Mouse (Mus musculus): Measurements from ENCODE around the gene Ppp1r21. TPM values are rescaled to one million over a fixed set of nuclear protein-coding genes. Genes with fewer than 3 reads are reported as not detected.

Ppp1r21 gene
- total RNA-seq, 2 experiments from 2014 or later: 79.7 to 81.5 TPM

DNA sequence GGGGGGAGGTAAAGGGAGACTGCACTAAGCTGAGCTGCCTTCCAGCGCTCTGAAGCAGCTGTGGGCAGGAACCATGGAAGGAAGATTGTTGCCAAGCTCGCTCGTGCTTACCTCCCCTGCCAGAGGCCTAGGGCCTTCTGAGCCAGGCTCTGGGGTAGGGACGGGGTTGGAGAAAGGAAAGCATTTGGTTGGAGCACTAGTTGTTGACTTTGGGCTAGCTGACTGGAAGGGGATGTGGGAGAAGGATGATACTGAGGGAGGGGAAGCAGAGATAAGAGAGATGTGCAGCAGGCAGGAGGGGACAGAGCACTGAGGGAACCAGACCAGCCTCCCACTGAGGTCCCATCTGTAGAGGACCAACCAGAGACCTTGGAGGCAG, 99.5 kb downstream of the Ppp1r21 start:
- intact Hi-C loops (cut with DNase I): no loop called here
- no peak for DNase-seq (ENCODE audit: low spot score in 2 of 2)

- intact Hi-C loops (cut with DNase I): loop anchor here (5.0 kb wide), 1 partner anchor 33 kb away; the partner anchor contains the start of gene Ston1
- DNase-seq (ENCODE audit: low spot score in 2 of 2): no peak
These were observed 100.1 kb downstream of the Ppp1r21 start for GRCm38 (mm10) chr17:88629931-88630553.

- intact Hi-C loops (cut with DNase I): loop anchor here (5.0 kb wide), 1 partner anchor 33 kb away; the partner anchor contains the start of gene Ston1
These were observed 100.6 kb downstream of the Ppp1r21 start for GRCm38 (mm10) chr17:88630554-88630948.

DNA sequence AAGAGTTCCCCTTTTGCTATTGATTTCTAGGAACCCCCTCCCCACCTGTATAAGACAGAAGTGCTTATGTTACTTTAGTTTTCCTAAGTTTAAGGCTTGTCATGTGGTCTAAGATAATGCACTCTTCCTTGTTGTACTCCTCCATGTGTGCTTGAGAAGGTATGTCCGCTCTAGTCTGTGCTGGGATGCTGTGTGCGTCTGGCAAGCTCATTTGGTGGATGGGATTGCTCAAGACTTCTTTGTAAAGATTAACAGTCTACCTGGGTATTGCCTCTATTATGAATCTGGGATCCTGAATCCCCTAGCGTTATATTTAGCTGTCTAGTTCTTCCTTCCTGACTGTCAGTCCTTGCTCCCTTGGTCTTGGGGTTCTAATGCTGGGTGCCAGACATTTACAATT, 102.7 kb downstream of the Ppp1r21 start:
- intact Hi-C loops (cut with DNase I): loop anchor here (5.0 kb wide), 1 partner anchor 35 kb away; the partner anchor contains the start of gene Ston1

More at GRCm38 (mm10) chr17:88630554-88630948, 100.6 kb downstream of the Ppp1r21 start:
- DNase-seq (ENCODE audit: low spot score in 2 of 2): no peak

DNA sequence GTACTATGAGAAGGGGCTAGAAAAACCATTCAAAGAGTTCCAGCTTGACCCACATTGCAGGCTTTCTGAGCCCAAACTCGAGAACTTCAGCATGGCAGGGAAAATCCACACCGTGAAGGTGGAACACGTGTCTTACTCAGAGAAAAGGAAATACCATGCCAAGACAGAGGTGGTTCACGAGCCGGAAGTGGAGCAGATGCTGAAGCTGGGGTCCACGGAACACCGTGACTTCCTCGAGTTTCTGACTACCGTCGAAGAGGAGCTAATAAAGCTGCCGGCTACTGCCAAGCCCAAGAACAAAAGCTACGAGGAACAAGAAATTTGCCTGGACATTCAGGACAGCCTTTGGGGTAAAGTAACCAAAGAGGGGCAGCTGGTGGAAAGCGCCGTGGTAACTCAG, 106.2 kb downstream of the Ppp1r21 start:
- intact Hi-C loops (cut with DNase I): no loop called here
- no peak for DNase-seq (ENCODE audit: low spot score in 2 of 2)

More for the DNA sequence above, 102.7 kb downstream of the Ppp1r21 start:
- DNase-seq (ENCODE audit: low spot score in 2 of 2): no peak

- intact Hi-C loops (cut with DNase I): no loop called here
- DNase-seq (ENCODE audit: low spot score in 2 of 2): no peak
These were observed 106.7 kb downstream of the Ppp1r21 start for GRCm38 (mm10) chr17:88636587-88636986.

Other genes starting within 250 kb of the Ppp1r21 start
- 10 to 100 TPM; 14.1 to 14.5 TPM for gene Foxn2, start 89.4 kb upstream of the Ppp1r21 start, total RNA-seq (2021)
- 1 to 10 TPM; 5.8 to 6.2 TPM for gene Ston1, start 67.6 kb downstream of the Ppp1r21 start, total RNA-seq (2021)
- under 1 TPM; 0.32 to 0.57 TPM for gene Gtf2a1l, start 138.5 kb downstream of the Ppp1r21 start, total RNA-seq (2021)

Data from left cerebral cortex, postnatal 36 days (tissue).